Mouse (Mus musculus) heart, embryonic 12.5 days (tissue): ENCODE data around the gene Lrrc8b. TPM values are rescaled to one million over a fixed set of nuclear protein-coding genes. Genes with fewer than 3 reads are reported as not detected.
A peak's percentile ranks its signal among the peaks of the same experiment; 100 is the strongest.

Experiments used
- ATAC-seq: fragments of 200-750 bp; cut with Nextera tagmentation; 2 replicates; pipeline ENCODE4 v1.8.0; 2017; ENCODE audit warnings: moderate TSS enrichment, moderate library complexity; ENCODE audit not compliant: insufficient number of reproducible peaks, low FRiP score
- H3K27ac ChIP-seq: fragments of 300-500 bp; sonication (generic); 2 replicates; pipeline ENCODE4 v1.5.1; 2016; ENCODE audit warnings: mild to moderate bottlenecking, moderate library complexity; ENCODE audit not compliant: poor library complexity, severe bottlenecking
- H3K27me3 ChIP-seq: fragments of 300-500 bp; sonication (generic); replicated peaks from 2 replicates; pipeline ENCODE4 v1.6.1; 2016; ENCODE audit warnings: mild to moderate bottlenecking, moderate library complexity
- H3K36me3 ChIP-seq: fragments of 300-500 bp; sonication (generic); 2 replicates; pipeline ENCODE4 v1.6.1; 2016; ENCODE audit warnings: mild to moderate bottlenecking, moderate library complexity
- H3K4me1 ChIP-seq: fragments of 300-500 bp; sonication (generic); replicated peaks from 2 replicates; pipeline ENCODE4 v1.6.1; 2016; ENCODE audit warnings: mild to moderate bottlenecking
- H3K4me2 ChIP-seq: fragments of 300-500 bp; sonication (generic); 2 replicates; pipeline ENCODE4 v1.6.1; 2016; ENCODE audit warnings: mild to moderate bottlenecking, moderate library complexity
- H3K4me3 ChIP-seq: fragments of 300-500 bp; sonication (generic); 2 replicates; pipeline ENCODE4 v1.5.1; 2016; ENCODE audit warnings: mild to moderate bottlenecking
- H3K9ac ChIP-seq: fragments of 300-500 bp; sonication (generic); 2 replicates; pipeline ENCODE4 v1.6.1; 2016; ENCODE audit warnings: mild to moderate bottlenecking, moderate library complexity
- H3K9me3 ChIP-seq: fragments of 300-500 bp; sonication (generic); replicated peaks from 2 replicates; pipeline ENCODE4 v1.6.1; 2016; ENCODE audit warnings: mild to moderate bottlenecking, moderate library complexity
- WGBS: fragments of 180-500 bp; shearing (Covaris S2); methylation state at CpG from one replicate; pipeline ENCODE4 v1.1.7; 2016; 5-methylcytosine and 5-hydroxymethylcytosine counted together
- polyA plus RNA-seq: library from polyadenylated mRNA; unstranded; fragments of >200 nt; fragmentation: Nextera tagmentation; extraction: Ambion mirVana; gene quantifications from 2 replicates; pipeline ENCODE4 v1.2.1, GENCODE M21; 2016

Gene Lrrc8b
- polyA plus RNA-seq, 1 experiment from 2014 or later, result 6.1 TPM

DNA sequence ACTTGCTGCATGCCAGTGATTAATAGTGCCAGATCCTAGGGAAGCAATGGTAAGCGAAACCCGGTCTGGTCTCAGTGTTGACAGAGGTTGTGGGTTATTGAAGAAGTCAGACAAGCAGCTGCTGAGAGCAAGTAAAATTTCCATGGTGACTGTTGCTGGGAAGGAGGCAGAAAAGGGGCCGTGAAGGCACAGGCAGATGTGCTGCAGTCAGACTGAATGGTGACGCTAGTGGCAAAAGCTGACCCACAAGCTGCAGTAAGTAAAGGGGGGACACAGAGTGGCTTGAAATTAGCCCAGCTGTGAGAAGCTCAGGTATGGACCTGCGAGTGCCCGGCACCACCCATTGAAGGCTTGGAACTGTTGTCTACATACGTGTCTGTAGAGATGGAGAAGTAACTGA, 11.8 kb downstream of the Lrrc8b start:
- Histone ChIP-seq H3K4me3 (no peak overlapping the region), H3K9me3 (0 out of 2 replicates have a peak, but pooled peaks cover 3% of the 10 kb centered on the region), H3K4me1 (no peaks in the 10 kb centered on the region; the same call in 1 of the 2 replicates), H3K27me3 (no peaks in the 10 kb centered on the region), H3K4me2 (no peak overlapping the region), H3K36me3 (peaks cover 7% of the 10 kb centered on the region), H3K9ac (no peak overlapping the region), H3K27ac (no peak overlapping the region)
- 79% methylated on average over 7 of the region's 7 CpGs for WGBS
- ATAC-seq, result no peak

DNA sequence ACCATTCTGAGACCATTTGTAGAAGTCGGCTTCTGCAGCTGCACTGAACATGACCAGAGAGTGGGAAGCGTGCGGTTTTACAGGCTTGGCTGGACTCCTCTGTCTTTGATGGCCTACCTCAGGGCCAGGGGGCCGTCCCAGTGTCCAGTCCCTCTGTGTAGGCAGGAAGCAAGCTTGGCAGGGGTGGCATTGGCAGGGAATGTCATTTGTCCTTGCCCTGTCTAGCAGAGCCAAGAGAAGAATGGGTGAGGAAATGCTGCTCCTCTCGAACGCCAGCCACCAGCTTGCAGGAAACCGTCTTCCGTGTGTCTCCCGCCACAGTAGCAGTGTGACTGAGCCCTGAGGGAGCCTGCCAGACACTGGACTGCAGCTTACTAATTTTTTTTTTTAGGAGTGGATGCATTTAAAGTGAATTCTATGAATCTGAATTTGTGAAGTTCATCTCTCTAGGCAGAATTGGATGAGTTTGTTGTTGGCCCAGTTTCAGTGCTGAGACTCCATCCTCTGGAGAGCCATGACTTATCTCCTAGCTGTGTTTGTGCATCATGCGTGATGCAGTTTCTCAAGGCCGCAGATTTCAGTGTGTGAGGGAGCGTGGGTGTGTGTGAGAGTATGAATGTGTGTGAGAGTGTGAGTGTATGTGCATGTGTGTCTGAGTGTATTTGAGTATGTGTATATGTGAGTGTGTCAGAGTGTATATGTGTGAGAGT, 12.8 kb downstream of the Lrrc8b start:
- 0 out of 2 replicates have a peak, but pooled peaks cover 3% of the 10 kb centered on the region for H3K9me3 ChIP-seq
- no peak overlapping the region for H3K4me3 ChIP-seq
- no peak for ATAC-seq
- 65% methylated on average over 12 of the region's 12 CpGs for WGBS
- no peak overlapping the region for H3K9ac ChIP-seq
- H3K27ac ChIP-seq, result no peak overlapping the region
- no peak overlapping the region for H3K4me2 ChIP-seq
- no peaks in the 10 kb centered on the region for H3K27me3 ChIP-seq
- H3K4me1 ChIP-seq, result no peaks in the 10 kb centered on the region; the same call in none of the 2 replicates
- peaks cover 7% of the 10 kb centered on the region for H3K36me3 ChIP-seq

DNA sequence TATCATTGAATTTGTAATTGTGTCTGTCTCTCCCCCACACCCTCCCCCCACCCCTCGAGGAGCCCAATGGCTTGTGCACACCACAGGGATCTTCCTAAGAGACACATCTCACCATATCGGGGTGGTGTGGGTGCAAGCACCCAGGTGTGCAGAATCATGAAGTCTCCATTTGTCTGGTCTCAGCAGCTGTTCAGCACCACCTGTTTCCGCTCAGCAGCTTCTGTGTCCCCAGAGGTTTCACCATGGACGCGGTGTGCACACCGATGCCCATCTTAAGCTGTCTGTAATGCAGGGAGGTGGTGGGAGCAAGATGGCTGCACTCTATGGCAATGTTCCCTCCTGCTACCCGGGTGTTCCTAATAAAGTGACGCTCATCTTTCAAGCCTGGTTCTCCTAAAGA, 14.6 kb downstream of the Lrrc8b start:
- WGBS, result 87% methylated on average over 8 of the region's 8 CpGs
- Histone ChIP-seq H3K9ac (no peak overlapping the region), H3K36me3 (peaks cover 3% of the 10 kb centered on the region; the same call in 1 of the 2 replicates), H3K27me3 (no peaks in the 10 kb centered on the region), H3K9me3 (no peaks in the 10 kb centered on the region), H3K27ac (no peak overlapping the region), H3K4me2 (no peak overlapping the region), H3K4me3 (no peak overlapping the region), H3K4me1 (peaks cover 10% of the 10 kb centered on the region)
- no peak for ATAC-seq

DNA sequence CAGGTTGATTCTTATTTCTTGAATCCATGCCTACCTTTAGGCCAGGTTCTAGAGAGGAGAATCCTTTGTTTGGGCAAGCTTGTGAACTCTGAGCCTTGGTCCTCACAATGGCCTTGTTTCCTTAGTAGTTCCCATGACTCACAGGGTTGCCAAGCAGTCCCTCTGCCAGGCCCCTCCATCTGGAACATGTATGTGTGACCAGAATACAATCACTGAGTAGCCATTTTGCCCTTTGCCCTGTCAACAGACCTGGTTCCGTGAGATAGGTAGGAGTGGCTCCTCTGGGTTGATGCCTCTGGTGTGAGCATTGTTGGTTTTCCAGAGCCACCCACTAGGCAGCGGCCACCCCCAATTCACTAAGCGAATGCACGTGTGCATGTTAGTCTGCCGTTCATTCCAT, 24.0 kb downstream of the Lrrc8b start:
- no peak overlapping the region for H3K4me2 ChIP-seq
- H3K4me1 ChIP-seq, result peaks cover 13% of the 10 kb centered on the region
- H3K36me3 ChIP-seq, result no peaks in the 10 kb centered on the region
- 75% methylated on average over 5 of the region's 5 CpGs for WGBS
- H3K27me3 ChIP-seq, result no peaks in the 10 kb centered on the region
- no peaks in the 10 kb centered on the region for H3K9me3 ChIP-seq
- ATAC-seq, result no peak
- H3K4me3 ChIP-seq, result no peak overlapping the region
- no peak overlapping the region for H3K27ac ChIP-seq
- H3K9ac ChIP-seq, result no peak overlapping the region

DNA sequence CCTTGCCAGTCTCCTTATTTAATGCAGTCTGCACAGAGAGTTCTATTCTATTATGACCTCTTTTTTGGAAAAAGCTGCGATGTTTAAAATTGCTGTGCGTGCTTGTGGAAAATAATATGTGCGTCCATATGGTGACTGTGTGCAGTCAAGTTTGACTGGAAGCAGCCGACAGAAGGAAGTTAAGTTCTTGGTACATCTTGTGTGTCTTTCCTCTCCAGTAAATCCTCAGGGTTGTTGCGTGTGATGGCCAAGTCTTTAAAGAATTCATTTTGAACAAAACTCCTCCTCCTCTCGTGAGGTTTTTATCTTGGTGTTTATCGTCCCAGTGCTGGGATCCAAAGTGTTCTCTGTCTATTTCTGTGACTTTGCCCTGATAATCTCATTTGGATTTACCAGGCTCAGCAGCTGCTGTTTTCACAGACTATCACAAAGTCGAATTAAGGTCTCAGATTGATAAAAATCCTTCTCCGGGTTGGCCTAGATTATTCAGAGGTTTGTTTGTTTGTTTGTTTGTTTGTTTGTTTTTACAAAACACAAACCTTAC, 25.5 kb downstream of the Lrrc8b start:
- no peak overlapping the region for H3K4me3 ChIP-seq
- no peaks in the 10 kb centered on the region for H3K36me3 ChIP-seq
- H3K4me2 ChIP-seq, result no peak overlapping the region
- peaks cover 8% of the 10 kb centered on the region; the same call in 1 of the 2 replicates for H3K4me1 ChIP-seq
- no peak overlapping the region for H3K9ac ChIP-seq
- 50% methylated on average over 9 of the region's 9 CpGs for WGBS
- no peak overlapping the region for H3K27ac ChIP-seq
- H3K9me3 ChIP-seq, result no peaks in the 10 kb centered on the region
- no peaks in the 10 kb centered on the region for H3K27me3 ChIP-seq
- no peak for ATAC-seq

DNA sequence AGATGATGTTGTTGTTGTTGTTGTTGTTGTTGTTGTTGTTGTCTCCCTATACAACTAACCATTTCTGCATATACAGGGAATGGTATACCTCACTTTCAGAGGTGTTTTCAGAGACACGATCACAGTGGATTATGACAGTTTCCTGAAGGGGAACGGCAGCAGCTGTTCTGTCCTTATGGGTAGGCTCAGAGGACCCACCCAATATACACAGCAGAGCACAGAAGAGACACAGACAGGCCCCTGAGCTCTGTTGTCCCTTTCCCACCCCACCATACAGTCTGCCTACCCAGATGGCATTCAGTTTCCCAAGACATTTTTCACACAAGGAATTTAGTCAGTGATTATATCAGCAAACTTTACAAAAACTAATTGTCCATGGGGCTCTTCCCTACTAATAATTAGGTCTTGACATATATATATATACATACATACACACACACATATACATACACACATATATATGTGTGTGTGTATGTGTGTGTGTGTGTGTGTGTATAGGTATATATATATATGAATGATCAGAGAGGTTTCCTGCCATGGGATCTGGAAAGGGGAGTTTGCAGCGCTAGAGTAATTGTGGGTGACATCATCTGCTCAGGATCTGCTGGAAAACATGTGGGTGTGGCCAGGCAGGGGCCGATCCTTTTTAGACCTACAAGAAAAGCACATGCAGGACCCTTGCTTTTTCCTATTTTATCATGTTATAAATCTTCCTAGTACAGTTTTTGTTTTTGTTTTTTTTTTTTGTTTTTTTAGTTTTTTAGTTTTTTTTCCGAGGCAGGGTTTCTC, 26.8 kb downstream of the Lrrc8b start:
- Histone ChIP-seq H3K9me3 (no peaks in the 10 kb centered on the region), H3K9ac (no peak overlapping the region), H3K4me3 (no peak overlapping the region), H3K27me3 (no peaks in the 10 kb centered on the region), H3K36me3 (no peaks in the 10 kb centered on the region), H3K4me1 (peaks cover 8% of the 10 kb centered on the region; the same call in 1 of the 2 replicates), H3K4me2 (no peak overlapping the region), H3K27ac (peak overlapping the region; percentile 49; the same call in 1 of the 2 replicates)
- 60% methylated on average over 5 of the region's 5 CpGs for WGBS
- ATAC-seq, result 0 out of 2 replicates have a peak, but pooled peaks have one; percentile 15

DNA sequence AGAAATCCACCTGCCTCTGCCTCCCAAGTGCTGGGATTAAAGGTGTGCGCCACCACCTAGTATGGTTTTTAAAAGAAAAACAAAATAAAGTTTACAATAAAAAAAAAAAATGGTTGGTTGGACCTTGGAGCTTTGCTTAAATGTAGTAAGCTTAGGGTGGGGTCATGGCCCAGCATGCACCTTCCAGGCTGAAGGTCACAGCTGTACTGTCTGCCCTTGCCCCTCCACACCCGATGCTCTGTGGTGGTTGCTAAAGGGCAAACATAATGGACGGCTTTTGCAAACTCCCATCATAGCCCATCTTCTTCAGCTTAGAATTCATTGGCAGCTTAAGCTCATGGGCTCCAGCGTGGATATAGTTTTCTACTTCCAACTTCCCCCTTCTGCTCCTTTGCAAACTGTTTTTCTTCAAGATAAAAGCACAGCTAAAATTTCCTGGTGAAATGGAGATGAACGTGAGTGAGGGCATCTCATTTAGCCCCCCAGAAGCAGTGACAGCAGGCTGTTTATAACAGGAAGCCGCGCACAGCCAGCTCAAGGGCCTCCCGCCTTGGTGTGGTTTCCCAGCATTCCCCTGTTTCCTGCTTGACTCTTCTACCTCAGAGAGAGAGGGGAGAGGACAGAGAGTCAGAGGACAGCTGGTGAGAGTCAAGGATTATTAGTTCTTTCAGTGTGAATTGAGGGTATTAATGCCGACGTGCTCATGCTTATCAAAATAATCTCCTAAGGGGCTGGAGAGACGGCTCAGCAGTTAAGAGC, 27.7 kb downstream of the Lrrc8b start:
- 47% methylated on average over 11 of the region's 11 CpGs for WGBS
- peak; percentile 69; the same call in 1 of the 2 replicates for ATAC-seq
- no peaks in the 10 kb centered on the region for H3K36me3 ChIP-seq
- no peaks in the 10 kb centered on the region for H3K9me3 ChIP-seq
- H3K27ac ChIP-seq, result peak overlapping the region; percentile 49
- no peak overlapping the region for H3K4me2 ChIP-seq
- H3K4me1 ChIP-seq, result peaks cover 8% of the 10 kb centered on the region; the same call in 1 of the 2 replicates
- no peaks in the 10 kb centered on the region for H3K27me3 ChIP-seq
- no peak overlapping the region for H3K9ac ChIP-seq
- no peak overlapping the region for H3K4me3 ChIP-seq

DNA sequence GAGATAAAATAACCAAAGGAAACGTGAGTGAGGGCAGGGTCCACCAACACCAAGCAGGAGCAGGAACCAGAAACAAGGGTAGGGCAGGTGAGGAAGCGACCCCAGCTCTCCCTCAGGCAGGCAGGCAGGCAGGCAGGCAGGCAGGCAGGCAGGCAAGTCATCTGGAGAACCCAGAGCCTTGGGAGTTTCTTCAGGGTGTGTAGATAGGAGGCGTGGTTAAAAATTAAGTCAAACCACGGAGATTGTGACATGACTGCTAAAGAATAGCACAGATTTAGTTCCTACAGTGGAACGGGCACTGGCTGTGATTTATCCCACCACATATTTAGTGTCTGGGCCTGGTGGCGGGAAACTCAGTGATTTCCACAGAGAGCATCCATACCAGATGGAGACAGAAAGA, 30.1 kb downstream of the Lrrc8b start:
- WGBS, result 72% methylated on average over 6 of the region's 6 CpGs
- no peak for ATAC-seq
- Histone ChIP-seq H3K9ac (no peak overlapping the region), H3K27me3 (no peaks in the 10 kb centered on the region), H3K9me3 (no peaks in the 10 kb centered on the region), H3K4me2 (no peak overlapping the region), H3K36me3 (no peaks in the 10 kb centered on the region), H3K27ac (no peak overlapping the region), H3K4me1 (peaks cover 6% of the 10 kb centered on the region; the same call in 1 of the 2 replicates), H3K4me3 (no peak overlapping the region)

DNA sequence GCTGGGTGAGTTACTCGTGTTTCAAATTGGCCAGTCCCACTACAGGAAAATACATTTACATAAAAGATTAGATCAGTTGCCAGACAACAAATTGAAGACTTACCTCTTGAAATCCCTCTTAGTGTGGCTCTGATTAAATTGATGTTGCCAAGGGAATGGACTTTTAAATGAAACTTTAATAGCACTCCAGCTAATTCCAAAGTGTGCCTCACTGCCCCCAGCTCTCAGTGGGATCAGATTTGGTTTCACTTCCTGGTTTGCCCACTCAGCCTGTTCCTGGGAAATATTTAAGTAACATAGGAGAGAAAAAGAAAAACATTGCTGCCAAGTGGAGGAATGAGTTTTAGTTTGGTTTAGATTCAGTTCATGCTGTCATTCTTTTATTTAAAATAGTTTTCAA, 38.5 kb downstream of the Lrrc8b start:
- Histone ChIP-seq H3K36me3 (peaks cover 4% of the 10 kb centered on the region; the same call in 1 of the 2 replicates), H3K27ac (no peak overlapping the region), H3K27me3 (no peaks in the 10 kb centered on the region), H3K4me2 (no peak overlapping the region), H3K4me1 (no peaks in the 10 kb centered on the region), H3K4me3 (no peak overlapping the region), H3K9ac (no peak overlapping the region), H3K9me3 (no peaks in the 10 kb centered on the region)
- 40% methylated on average over 1 of the region's 1 CpGs for WGBS
- ATAC-seq, result no peak

DNA sequence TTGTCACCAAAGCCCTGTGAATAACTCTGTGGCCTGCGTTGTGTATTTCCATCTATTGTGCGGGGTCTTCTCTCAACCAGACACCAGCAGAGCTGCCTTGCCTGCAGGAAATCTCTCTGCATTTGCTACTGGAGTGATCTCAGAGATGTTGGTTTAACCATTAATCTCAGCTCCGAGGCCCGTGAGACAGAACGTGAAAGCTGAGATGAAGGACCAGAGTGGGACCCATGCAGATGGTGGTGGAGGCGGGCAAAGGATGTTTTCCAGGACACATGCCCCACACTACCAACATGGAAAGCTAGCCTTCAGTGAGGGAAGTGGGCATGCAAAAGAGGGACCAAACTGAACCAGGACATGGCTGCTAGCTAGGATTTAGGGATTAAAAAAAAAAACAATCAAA, 43.5 kb downstream of the Lrrc8b start:
- Histone ChIP-seq H3K9me3 (no peaks in the 10 kb centered on the region), H3K27ac (no peak overlapping the region), H3K4me2 (no peak overlapping the region), H3K9ac (no peak overlapping the region), H3K4me3 (no peak overlapping the region), H3K27me3 (no peaks in the 10 kb centered on the region), H3K4me1 (no peaks in the 10 kb centered on the region), H3K36me3 (peaks cover 4% of the 10 kb centered on the region; the same call in 1 of the 2 replicates)
- ATAC-seq, result no peak
- WGBS, result 70% methylated on average over 6 of the region's 6 CpGs
